Mouse (Mus musculus) heart, embryonic 11.5 days (tissue): ENCODE measurements at regions not wholly inside any gene's neighbourhood (a gene's known extent, or its start where the extent isn't known, plus 50 kb on each side); places are given as distances from the start of the nearest gene placed in this dataset.

Experiments
- ATAC-seq: fragments of 200-750 bp; cut with Nextera tagmentation; replicated peaks from 2 replicates; pipeline ENCODE4 v1.8.0; 2017; ENCODE audit warnings: moderate library complexity; ENCODE audit not compliant: insufficient number of reproducible peaks, low FRiP score, low TSS enrichment
- H3K27ac ChIP-seq: fragments of 300-500 bp; sonication (generic); 2 replicates; pipeline ENCODE4 v1.5.1; 2014; ENCODE audit warnings: mild to moderate bottlenecking, low read depth, low read length
- H3K27me3 ChIP-seq: fragments of 300-500 bp; sonication (generic); 2 replicates; pipeline ENCODE4 v1.6.1; 2014; ENCODE audit warnings: mild to moderate bottlenecking, low read length, mixed read lengths; ENCODE audit not compliant: control insufficient read depth, insufficient read depth
- H3K36me3 ChIP-seq: fragments of 300-500 bp; sonication (generic); 2 replicates; pipeline ENCODE4 v1.6.1; 2014; ENCODE audit warnings: mild to moderate bottlenecking, low read length, moderate library complexity, mixed read lengths; ENCODE audit not compliant: control insufficient read depth, insufficient read depth
- H3K4me1 ChIP-seq: fragments of 300-500 bp; sonication (generic); 2 replicates; pipeline ENCODE4 v1.6.1; 2014; ENCODE audit warnings: low read length; ENCODE audit not compliant: control insufficient read depth, insufficient read depth
- H3K4me2 ChIP-seq: fragments of 300-500 bp; sonication (generic); 2 replicates; pipeline ENCODE4 v1.6.1; 2014; ENCODE audit warnings: mild to moderate bottlenecking, moderate library complexity
- H3K4me3 ChIP-seq: fragments of 300-500 bp; sonication (generic); 2 replicates; pipeline ENCODE4 v1.5.1; 2014; ENCODE audit warnings: low read depth, low read length
- H3K9ac ChIP-seq: fragments of 300-500 bp; sonication (generic); 2 replicates; pipeline ENCODE4 v1.6.1; 2014; ENCODE audit warnings: mild to moderate bottlenecking, low read depth, low read length, moderate library complexity
- H3K9me3 ChIP-seq: fragments of 300-500 bp; sonication (generic); replicated peaks from 2 replicates; pipeline ENCODE4 v1.6.1; 2016; ENCODE audit warnings: low read length; ENCODE audit not compliant: control insufficient read depth
- WGBS: fragments of 180-500 bp; shearing (Covaris S2); extraction: QIAGEN DNeasy Blood & Tissue Kit; methylation state at CpG from one replicate; pipeline ENCODE4 v1.1.7; 2014; ENCODE audit not compliant: insufficient replicate concordance; 5-methylcytosine and 5-hydroxymethylcytosine counted together

- Histone ChIP-seq H3K4me1 (no peaks in the 10 kb centered on the region), H3K9me3 (no peaks in the 10 kb centered on the region), H3K4me2 (no peak overlapping the region), H3K27me3 (no peaks in the 10 kb centered on the region), H3K36me3 (no peaks in the 10 kb centered on the region), H3K27ac (no peak overlapping the region), H3K9ac (no peak overlapping the region), H3K4me3 (no peak overlapping the region)
- WGBS: 74% methylated on average over 15 of the region's 15 CpGs
- no peak for ATAC-seq
Observed at GRCm38 (mm10) chr8:103816101-103816894, 285.1 kb upstream of the Cdh5 start.

- no peak overlapping the region for H3K27ac ChIP-seq
- no peak overlapping the region for H3K4me2 ChIP-seq
- H3K4me3 ChIP-seq: no peak overlapping the region
- H3K27me3 ChIP-seq: no peaks in the 10 kb centered on the region
- no peaks in the 10 kb centered on the region for H3K36me3 ChIP-seq
- no peak for ATAC-seq
- no peak overlapping the region for H3K9ac ChIP-seq
- H3K9me3 ChIP-seq: no peaks in the 10 kb centered on the region
- no peaks in the 10 kb centered on the region for H3K4me1 ChIP-seq
- WGBS: 86% methylated on average over 7 of the region's 7 CpGs
Observed at GRCm38 (mm10) chr8:103823541-103823940, 277.9 kb upstream of the Cdh5 start.

DNA sequence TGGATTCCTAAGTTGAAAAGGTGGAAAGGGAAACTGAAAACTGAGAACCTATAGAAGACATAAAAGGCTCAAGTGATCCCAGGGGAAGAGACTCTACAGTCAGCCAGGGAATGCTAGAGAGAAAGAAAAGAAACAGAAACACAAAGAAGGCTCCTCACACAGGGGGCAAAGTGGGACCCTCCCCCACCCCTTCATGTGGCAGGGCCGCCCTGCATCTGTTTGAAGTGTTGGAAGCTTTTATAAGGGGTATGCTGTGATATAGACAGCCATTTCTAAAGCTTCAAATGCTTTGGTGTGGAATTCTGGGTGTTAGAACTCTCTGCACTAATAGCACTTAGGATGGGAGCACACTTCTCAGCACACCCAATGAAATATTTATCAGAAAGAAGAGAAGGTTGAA is 276.7 kb upstream of the Cdh5 start:
- no peak overlapping the region for H3K27ac ChIP-seq
- H3K9me3 ChIP-seq: no peaks in the 10 kb centered on the region
- 33% methylated on average over 1 of the region's 1 CpGs for WGBS
- H3K27me3 ChIP-seq: no peaks in the 10 kb centered on the region
- H3K4me2 ChIP-seq: no peak overlapping the region
- H3K4me1 ChIP-seq: no peaks in the 10 kb centered on the region
- no peak for ATAC-seq
- H3K9ac ChIP-seq: no peak overlapping the region
- no peak overlapping the region for H3K4me3 ChIP-seq
- no peaks in the 10 kb centered on the region for H3K36me3 ChIP-seq

GRCm38 (mm10) chr8:103825289-103825688 is 276.1 kb upstream of the Cdh5 start:
- Histone ChIP-seq H3K9me3 (no peaks in the 10 kb centered on the region), H3K4me3 (no peak overlapping the region), H3K4me1 (no peaks in the 10 kb centered on the region), H3K27ac (no peak overlapping the region), H3K27me3 (no peaks in the 10 kb centered on the region), H3K9ac (no peak overlapping the region), H3K4me2 (no peak overlapping the region), H3K36me3 (no peaks in the 10 kb centered on the region)
- no peak for ATAC-seq
- WGBS: 44% methylated on average over 3 of the region's 3 CpGs

- no peak overlapping the region for H3K4me3 ChIP-seq
- no peaks in the 10 kb centered on the region for H3K9me3 ChIP-seq
- WGBS: 81% methylated on average over 3 of the region's 3 CpGs
- no peaks in the 10 kb centered on the region for H3K36me3 ChIP-seq
- no peak overlapping the region for H3K27ac ChIP-seq
- no peak for ATAC-seq
- no peaks in the 10 kb centered on the region for H3K27me3 ChIP-seq
- H3K4me1 ChIP-seq: no peaks in the 10 kb centered on the region
- H3K9ac ChIP-seq: no peak overlapping the region
- H3K4me2 ChIP-seq: no peak overlapping the region
Observed at GRCm38 (mm10) chr8:103830416-103830815, 271.0 kb upstream of the Cdh5 start.

- ATAC-seq: no peak
- Histone ChIP-seq H3K27me3 (no peaks in the 10 kb centered on the region), H3K9me3 (no peaks in the 10 kb centered on the region), H3K9ac (no peak overlapping the region), H3K4me2 (no peak overlapping the region), H3K4me3 (no peak overlapping the region), H3K4me1 (no peaks in the 10 kb centered on the region), H3K27ac (no peak overlapping the region), H3K36me3 (no peaks in the 10 kb centered on the region)
- WGBS: 75% methylated on average over 4 of the region's 4 CpGs
Observed at GRCm38 (mm10) chr8:103839990-103840389, 261.4 kb upstream of the Cdh5 start.

- no peak overlapping the region for H3K4me2 ChIP-seq
- H3K9ac ChIP-seq: no peak overlapping the region
- no peaks in the 10 kb centered on the region for H3K4me1 ChIP-seq
- ATAC-seq: no peak
- no peaks in the 10 kb centered on the region for H3K9me3 ChIP-seq
- no peak overlapping the region for H3K4me3 ChIP-seq
- H3K36me3 ChIP-seq: no peaks in the 10 kb centered on the region
- H3K27me3 ChIP-seq: no peaks in the 10 kb centered on the region
- H3K27ac ChIP-seq: no peak overlapping the region
- 65% methylated on average over 1 of the region's 1 CpGs for WGBS
Observed at GRCm38 (mm10) chr8:103845964-103846363, 255.5 kb upstream of the Cdh5 start.

DNA sequence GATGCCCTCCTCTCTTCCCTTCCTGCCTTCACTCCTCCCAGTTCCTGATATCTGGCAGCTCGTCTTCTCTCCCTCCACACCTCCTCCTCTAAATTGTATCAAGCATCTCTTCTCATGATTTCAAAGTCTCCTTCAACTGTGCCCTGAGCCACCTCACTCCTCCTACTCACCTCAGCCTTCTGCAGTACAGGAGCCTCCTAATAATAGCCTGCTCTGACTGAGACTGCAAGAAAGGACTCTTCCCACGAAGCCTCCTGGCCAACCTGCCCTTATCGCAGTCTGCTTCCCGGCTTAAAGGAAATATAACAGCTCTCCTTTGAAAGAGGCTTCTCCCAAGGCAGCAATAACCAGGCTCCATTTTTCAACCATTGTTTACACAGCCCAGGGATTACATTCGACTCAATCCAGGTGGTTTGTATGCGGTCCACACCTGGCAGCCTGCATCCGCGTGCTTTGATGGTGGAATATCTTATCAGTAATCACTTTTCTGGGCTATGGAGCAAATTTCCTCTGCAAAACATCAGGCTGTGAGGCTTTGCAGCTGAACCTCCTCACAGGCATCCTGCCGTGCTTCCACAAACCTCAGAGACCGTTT is 254.9 kb upstream of the Cdh5 start:
- Histone ChIP-seq H3K36me3 (no peaks in the 10 kb centered on the region), H3K4me2 (no peak overlapping the region), H3K27ac (no peak overlapping the region), H3K27me3 (no peaks in the 10 kb centered on the region), H3K9ac (no peak overlapping the region), H3K4me1 (no peaks in the 10 kb centered on the region), H3K9me3 (no peaks in the 10 kb centered on the region), H3K4me3 (no peak overlapping the region)
- ATAC-seq: no peak
- 31% methylated on average over 10 of the region's 10 CpGs for WGBS

DNA sequence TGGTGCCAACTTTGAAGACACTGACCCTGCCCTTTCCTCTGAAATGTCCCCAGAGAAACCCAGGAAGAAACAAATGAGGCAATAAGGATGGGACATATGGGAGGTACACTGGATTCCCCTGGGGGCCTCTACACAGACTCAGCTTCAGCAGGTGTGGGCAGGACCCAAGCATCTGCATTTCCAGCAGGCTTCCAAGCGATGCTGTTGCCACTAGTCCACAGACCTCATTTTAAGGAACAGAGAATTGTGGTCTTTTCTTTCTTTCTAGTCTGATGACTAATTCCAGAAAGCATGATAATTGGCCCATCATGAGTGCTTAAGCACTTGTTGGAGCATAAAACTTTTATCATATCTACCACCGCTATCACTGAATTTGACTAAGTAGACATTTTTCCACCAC is 251.6 kb upstream of the Cdh5 start:
- 82% methylated on average over 2 of the region's 2 CpGs for WGBS
- Histone ChIP-seq H3K4me3 (no peak overlapping the region), H3K36me3 (no peaks in the 10 kb centered on the region), H3K4me2 (no peak overlapping the region), H3K27ac (no peak overlapping the region), H3K4me1 (peaks cover 5% of the 10 kb centered on the region; the same call in 1 of the 2 replicates), H3K9me3 (no peaks in the 10 kb centered on the region), H3K9ac (no peak overlapping the region), H3K27me3 (no peaks in the 10 kb centered on the region)
- no peak for ATAC-seq
